Mouse (Mus musculus) myocyte (in vitro differentiated cells): ENCODE data around the gene 2700097O09Rik. TPM values are rescaled to one million over a fixed set of nuclear protein-coding genes. Genes with fewer than 3 reads are reported as not detected.

Experiments used
- H3K27me3 ChIP-seq: one replicate; pipeline ENCODE4 v1.6.1; 2011; ENCODE audit not compliant: control insufficient read depth, insufficient read depth, insufficient read length
- H3K36me3 ChIP-seq: one replicate; pipeline ENCODE4 v1.6.1; 2011; ENCODE audit not compliant: control insufficient read depth, insufficient read depth
- H3K4me2 ChIP-seq: one replicate; pipeline ENCODE4 v1.6.1; 2011; ENCODE audit warnings: low read depth, control low read depth
- H3K4me3 ChIP-seq: one replicate; pipeline ENCODE4 v1.5.1; 2011; ENCODE audit warnings: mild to moderate bottlenecking, control low read depth, moderate library complexity
- H3K79me2 ChIP-seq: one replicate; pipeline ENCODE4 v1.6.1; 2011; ENCODE audit not compliant: control insufficient read depth, insufficient read depth
- H3ac ChIP-seq: one replicate; pipeline ENCODE4 v1.6.1; 2011; ENCODE audit not compliant: control insufficient read depth, insufficient read length
- CEBPB ChIP-seq: IDR thresholded peaks from 2 replicates; pipeline ENCODE4 v1.6.1; 2011; ENCODE audit warnings: mild to moderate bottlenecking, moderate library complexity; ENCODE audit not compliant: poor library complexity, insufficient read depth, severe bottlenecking
- E2F4 ChIP-seq: IDR thresholded peaks from one replicate; pipeline ENCODE4 v1.6.1; 2011; ENCODE audit warnings: mild to moderate bottlenecking, control low read depth, moderate library complexity; ENCODE audit not compliant: insufficient read depth
- MAX ChIP-seq: IDR thresholded peaks from one replicate; pipeline ENCODE4 v1.6.1; 2011; ENCODE audit warnings: low read depth, mild to moderate bottlenecking, control low read depth
- MYOD1 ChIP-seq, 3 experiments: IDR thresholded peaks; one replicate each; pipeline ENCODE4 v1.6.1; 2011; ENCODE audit warnings: control low read depth in 2 of 3, low read depth in 2 of 3, mild to moderate bottlenecking in 2 of 3, moderate library complexity in 1 of 3; ENCODE audit not compliant: insufficient read length in 2 of 3, control insufficient read depth in 1 of 3
- MYOG ChIP-seq, 3 experiments: IDR thresholded peaks; one replicate each; pipeline ENCODE4 v1.6.1; 2011; ENCODE audit warnings: control low read depth in 2 of 3, low read depth in 2 of 3, mild to moderate bottlenecking in 2 of 3; ENCODE audit not compliant: insufficient read length in 2 of 3, control insufficient read depth in 1 of 3, insufficient read depth in 1 of 3
- POLR2A ChIP-seq: IDR thresholded peaks from one replicate; pipeline ENCODE4 v1.6.1; 2011; ENCODE audit warnings: low read depth, mild to moderate bottlenecking, control low read depth, moderate library complexity; ENCODE audit not compliant: insufficient read length
- POLR2AphosphoS2 ChIP-seq: IDR thresholded peaks from one replicate; pipeline ENCODE4 v1.6.1; 2011; ENCODE audit warnings: low read depth, control low read depth; ENCODE audit not compliant: insufficient read length
- REST ChIP-seq: IDR thresholded peaks from one replicate; pipeline ENCODE4 v1.6.1; 2011; ENCODE audit warnings: mild to moderate bottlenecking, control low read depth, moderate library complexity; ENCODE audit not compliant: insufficient read depth, insufficient read length
- SRF ChIP-seq: IDR thresholded peaks from one replicate; pipeline ENCODE4 v1.6.1; 2011; ENCODE audit warnings: low read depth; ENCODE audit not compliant: control insufficient read depth, insufficient read length
- TCF12 ChIP-seq: IDR thresholded peaks from one replicate; pipeline ENCODE4 v1.6.1; 2011; ENCODE audit warnings: mild to moderate bottlenecking, control low read depth; ENCODE audit not compliant: poor library complexity, insufficient read depth, severe bottlenecking
- TCF3 ChIP-seq: IDR thresholded peaks from one replicate; pipeline ENCODE4 v1.6.1; 2011; ENCODE audit warnings: low read depth, control low read depth; ENCODE audit not compliant: insufficient read length
- USF1 ChIP-seq: IDR thresholded peaks from one replicate; pipeline ENCODE4 v1.6.1; 2011; ENCODE audit warnings: low read depth, mild to moderate bottlenecking, control low read depth, moderate library complexity
- polyA plus RNA-seq: library from polyadenylated mRNA; unstranded; fragments of >200 nt; fragmentation: generic; extraction: Trizol; gene quantifications from one replicate; pipeline ENCODE4 v1.2.1, GENCODE M21; 2012; ENCODE audit warnings: missing spikeins

The 2700097O09Rik gene
- polyA plus RNA-seq, 1 experiment: 4.5 TPM

GRCm38 (mm10) chr12:55073686-55074085 is 6.2 kb downstream of the 2700097O09Rik start:
- Histone ChIP-seq H3K79me2 (peaks cover 14% of the 10 kb centered on the region), H3K4me2 (no peak overlapping the region), H3K27me3 (no peaks in the 10 kb centered on the region), H3K4me3 (no peak overlapping the region), H3K36me3 (no peaks in the 10 kb centered on the region), H3ac (no peak overlapping the region)
- TF ChIP-seq REST (no peak), USF1 (no peak), MYOD1 (IDR thresholded peaks at IDR 0.05; ENCODE audit: control insufficient read depth in 1 of 3, insufficient read length in 2 of 3, low read depth in 2 of 3) (no peak), POLR2A (no peak), TCF12 (no peak), MYOG (IDR thresholded peaks at IDR 0.05; ENCODE audit: control insufficient read depth in 1 of 3, insufficient read depth in 1 of 3, insufficient read length in 2 of 3, low read depth in 2 of 3) (no peak), MAX (no peak), SRF (no peak), POLR2AphosphoS2 (no peak), TCF3 (no peak), E2F4 (no peak), CEBPB (no peak)

- peaks cover 8% of the 10 kb centered on the region for H3K79me2 ChIP-seq
- H3K4me2 ChIP-seq: no peak overlapping the region
- TF ChIP-seq CEBPB: no peak
- no peak for TF ChIP-seq MYOG (IDR thresholded peaks at IDR 0.05; ENCODE audit: control insufficient read depth in 1 of 3, insufficient read depth in 1 of 3, insufficient read length in 2 of 3, low read depth in 2 of 3)
- TF ChIP-seq SRF: no peak
- no peak for TF ChIP-seq REST
- TF ChIP-seq POLR2A: no peak
- TF ChIP-seq POLR2AphosphoS2: no peak
- no peak for TF ChIP-seq TCF12
- TF ChIP-seq MAX: no peak
- TF ChIP-seq USF1: no peak
- TF ChIP-seq TCF3: no peak
- TF ChIP-seq MYOD1 (IDR thresholded peaks at IDR 0.05; ENCODE audit: control insufficient read depth in 1 of 3, insufficient read length in 2 of 3, low read depth in 2 of 3): no peak
- no peak for TF ChIP-seq E2F4
- no peaks in the 10 kb centered on the region for H3K27me3 ChIP-seq
- no peak overlapping the region for H3K4me3 ChIP-seq
- H3K36me3 ChIP-seq: no peaks in the 10 kb centered on the region
- H3ac ChIP-seq: no peak overlapping the region
These were observed 7.4 kb downstream of the 2700097O09Rik start for GRCm38 (mm10) chr12:55072495-55072894.

- no peaks in the 10 kb centered on the region for H3K27me3 ChIP-seq
- no peak overlapping the region for H3K4me2 ChIP-seq
- TF ChIP-seq MYOD1 (IDR thresholded peaks at IDR 0.05; ENCODE audit: control insufficient read depth in 1 of 3, insufficient read length in 2 of 3, low read depth in 2 of 3) (no peak), POLR2A (no peak), CEBPB (no peak), E2F4 (no peak), POLR2AphosphoS2 (no peak)
These were observed 17.8 kb downstream of the 2700097O09Rik start for GRCm38 (mm10) chr12:55062141-55062540.

GRCm38 (mm10) chr12:55061006-55061405 is 18.9 kb downstream of the 2700097O09Rik start:
- H3K36me3 ChIP-seq: peaks cover 5% of the 10 kb centered on the region
- H3K79me2 ChIP-seq: no peaks in the 10 kb centered on the region
- H3K4me2 ChIP-seq: no peak overlapping the region
- H3K27me3 ChIP-seq: no peaks in the 10 kb centered on the region
- H3K4me3 ChIP-seq: no peak overlapping the region
- TF ChIP-seq MYOG (IDR thresholded peaks at IDR 0.05; ENCODE audit: control insufficient read depth in 1 of 3, insufficient read depth in 1 of 3, insufficient read length in 2 of 3, low read depth in 2 of 3) (no peak), CEBPB (no peak), POLR2A (no peak), POLR2AphosphoS2 (no peak), MAX (no peak), USF1 (no peak), E2F4 (no peak), REST (no peak), TCF12 (no peak), TCF3 (no peak), MYOD1 (IDR thresholded peaks at IDR 0.05; ENCODE audit: control insufficient read depth in 1 of 3, insufficient read length in 2 of 3, low read depth in 2 of 3) (no peak), SRF (no peak)
- no peak overlapping the region for H3ac ChIP-seq

More at GRCm38 (mm10) chr12:55062141-55062540, 17.8 kb downstream of the 2700097O09Rik start:
- no peak overlapping the region for H3K4me3 ChIP-seq
- H3K79me2 ChIP-seq: no peaks in the 10 kb centered on the region
- H3ac ChIP-seq: no peak overlapping the region
- H3K36me3 ChIP-seq: peaks cover 3% of the 10 kb centered on the region

GRCm38 (mm10) chr12:55060212-55060898 is 19.6 kb downstream of the 2700097O09Rik start:
- H3K4me3 ChIP-seq: no peak overlapping the region
- H3ac ChIP-seq: no peak overlapping the region
- TF ChIP-seq CEBPB (no peak), TCF3 (no peak)
- H3K79me2 ChIP-seq: no peaks in the 10 kb centered on the region
- no peak overlapping the region for H3K4me2 ChIP-seq
- peaks cover 5% of the 10 kb centered on the region for H3K36me3 ChIP-seq
- no peaks in the 10 kb centered on the region for H3K27me3 ChIP-seq
